8 mouse cellular contexts compared by ENCODE assay signal in the genomic region with DNA sequence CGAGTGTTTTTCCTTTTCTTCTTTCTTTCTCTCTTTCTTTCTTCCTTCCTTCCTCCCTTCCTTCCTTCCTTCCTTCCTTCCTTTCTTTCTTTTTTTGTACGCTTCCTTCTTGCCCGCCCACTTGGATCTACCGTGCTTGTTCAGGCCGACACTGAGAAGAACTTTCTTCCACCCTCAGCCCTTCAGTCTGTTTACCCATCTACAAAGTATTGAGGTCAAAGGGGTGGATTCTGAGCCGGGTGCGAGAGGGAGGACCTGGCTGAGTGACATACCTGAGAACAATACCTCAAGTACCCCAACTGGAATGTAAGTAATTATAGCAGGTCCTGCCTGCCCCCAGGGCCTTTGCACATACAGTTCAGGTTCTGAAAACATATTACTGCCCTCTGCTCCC. TPM values are rescaled to one million over a fixed set of nuclear protein-coding genes. Genes with fewer than 3 reads are reported as not detected.
A peak's percentile ranks its signal among the peaks of the same experiment; 100 is the strongest.
DNase-seq lines count a peak whose midpoint lies in the region; ATAC-seq and TF ChIP-seq lines count a peak whose summit lies in the region.

No protein-coding gene starts in this region.

- 24% methylated on average over 7 of the region's 7 CpGs for WGBS in heart, embryonic 13.5 days
- 19% methylated on average over 7 of the region's 7 CpGs for WGBS in heart, postnatal 0 days
- WGBS in lung, postnatal 0 days: 7% methylated on average over 7 of the region's 7 CpGs

- intact Hi-C loops in heart, postnatal 25 days (cut with DNase I): no loop called here

- peaks cover 24% of the 10 kb centered on the region for H3K36me3 ChIP-seq in heart, embryonic 13.5 days
- peaks cover 25% of the 10 kb centered on the region for H3K36me3 ChIP-seq in E14TG2a.4 (ENCODE audit: insufficient read depth, low read length)
- peaks cover 7% of the 10 kb centered on the region; the same call in 1 of the 2 replicates for H3K36me3 ChIP-seq in heart, postnatal 0 days (replicated peaks; ENCODE audit: control insufficient read depth, insufficient read depth, low read length)
- H3K36me3 ChIP-seq in lung, postnatal 0 days (ENCODE audit: insufficient read depth, low read length): 0 out of 2 replicates have a peak, but pooled peaks cover 3% of the 10 kb centered on the region

- peak overlapping the region; percentile 92 for H3K4me2 ChIP-seq in heart, embryonic 13.5 days
- peak overlapping the region; percentile 94 for H3K4me2 ChIP-seq in heart, postnatal 0 days (ENCODE audit: low read depth, low read length)
- peak overlapping the region; percentile 90 for H3K4me2 ChIP-seq in lung, postnatal 0 days (replicated peaks; ENCODE audit: low read depth, low read length)

- peak overlapping the region; percentile 76 for H3K4me3 ChIP-seq in heart, embryonic 13.5 days
- peak overlapping the region; percentile 17; the same call in 1 of the 2 replicates for H3K4me3 ChIP-seq in E14TG2a.4 (replicated peaks; ENCODE audit: low read length)
- peak overlapping the region; percentile 73 for H3K4me3 ChIP-seq in heart, postnatal 0 days (ENCODE audit: low read depth, low read length)
- H3K4me3 ChIP-seq in lung, postnatal 0 days (ENCODE audit: low read depth, low read length): no peak overlapping the region

- no peak for DNase-seq in heart, postnatal 25 days (ENCODE audit: low spot score)
- no peak for DNase-seq in heart, postnatal 0 days (ENCODE audit: low spot score)
- peak; percentile 52 for DNase-seq in lung, postnatal 0 days (ENCODE audit: low spot score)
- no peak for DNase-seq in layer of hippocampus, adult 18-20 months (ENCODE audit: low spot score in 2 of 2)
- DNase-seq in urinary bladder, adult 2 months (ENCODE audit: low spot score): no peak

- H3K27me3 ChIP-seq in heart, embryonic 13.5 days (replicated peaks): peaks cover 21% of the 10 kb centered on the region
- H3K27me3 ChIP-seq in E14TG2a.4 (ENCODE audit: insufficient read depth, low read length): peaks cover 24% of the 10 kb centered on the region
- no peaks in the 10 kb centered on the region for H3K27me3 ChIP-seq in heart, postnatal 0 days (ENCODE audit: control insufficient read depth, insufficient read depth, low read length)
- H3K27me3 ChIP-seq in lung, postnatal 0 days (replicated peaks; ENCODE audit: insufficient read depth, low read length): no peaks in the 10 kb centered on the region

- peaks cover 25% of the 10 kb centered on the region for H3K4me1 ChIP-seq in heart, embryonic 13.5 days
- H3K4me1 ChIP-seq in E14TG2a.4 (replicated peaks; ENCODE audit: low read depth, low read length): peaks cover 74% of the 10 kb centered on the region
- H3K4me1 ChIP-seq in heart, postnatal 0 days (ENCODE audit: control insufficient read depth, insufficient read depth): peaks cover 10% of the 10 kb centered on the region
- peaks cover 13% of the 10 kb centered on the region for H3K4me1 ChIP-seq in lung, postnatal 0 days (ENCODE audit: insufficient read depth, low read depth, low read length)

- TF ChIP-seq EP300 in heart, postnatal 0 days (IDR thresholded peaks at IDR 0.05; ENCODE audit: low read depth): no peak
- TF ChIP-seq EP300 in lung, postnatal 0 days (IDR thresholded peaks at IDR 0.05): no peak

- no peak for ATAC-seq in heart, embryonic 13.5 days (ENCODE audit: extremely low read depth, insufficient number of reproducible peaks, low FRiP score, low TSS enrichment)
- ATAC-seq in heart, postnatal 0 days (ENCODE audit: insufficient read depth, low read depth): no peak
- ATAC-seq in lung, postnatal 0 days: peak; percentile 16
- no peak for ATAC-seq in granulocyte monocyte progenitor cell, adult 5-6 weeks (replicated peaks; ENCODE audit: poor library complexity, severe bottlenecking)

- 0 out of 2 replicates have a peak overlapping the region, but pooled peaks have one; percentile 22 for H3K27ac ChIP-seq in heart, embryonic 13.5 days (replicated peaks)
- no peak overlapping the region for H3K27ac ChIP-seq in heart, postnatal 0 days (ENCODE audit: low read depth)
- H3K27ac ChIP-seq in lung, postnatal 0 days (ENCODE audit: low read length): no peak overlapping the region

- H3K9ac ChIP-seq in heart, embryonic 13.5 days: peak overlapping the region; percentile 88
- H3K9ac ChIP-seq in heart, postnatal 0 days (replicated peaks; ENCODE audit: low read depth, low read length): no peak overlapping the region
- no peak overlapping the region for H3K9ac ChIP-seq in lung, postnatal 0 days (replicated peaks; ENCODE audit: low read depth)

- H3K9me3 ChIP-seq in heart, embryonic 13.5 days: no peaks in the 10 kb centered on the region
- H3K9me3 ChIP-seq in E14TG2a.4 (ENCODE audit: low read length): no peaks in the 10 kb centered on the region
- H3K9me3 ChIP-seq in heart, postnatal 0 days (replicated peaks; ENCODE audit: control insufficient read depth, low read length): no peaks in the 10 kb centered on the region
- no peaks in the 10 kb centered on the region for H3K9me3 ChIP-seq in lung, postnatal 0 days (ENCODE audit: low read length)

- no peak for TF ChIP-seq CTCF in E14TG2a.4 (conservative IDR thresholded peaks at IDR 0.05; ENCODE audit: low read length)
- TF ChIP-seq CTCF in heart, postnatal 0 days (IDR thresholded peaks at IDR 0.05; ENCODE audit: low read depth): no peak
- TF ChIP-seq CTCF in lung, postnatal 0 days (IDR thresholded peaks at IDR 0.05): no peak

RNA-seq across cellular contexts. Expression of a gene that starts 0.4 kb away (rescaled TPM):
- polyA plus RNA-seq in heart, embryonic 13.5 days (2015; fragmentation: Nextera tagmentation; extraction: Ambion mirVana): 0.63 and 0.78 TPM in 2 replicates
- total RNA-seq in heart, postnatal 25 days (2021): 10 to 100 TPM; 17.0 to 18.2 TPM
- total RNA-seq in heart, postnatal 0 days (2014; rRNA removed; ENCODE audit: low replicate concordance): 10.8 and 15.0 TPM in 2 replicates
- 0.74 and 0.93 TPM in 2 replicates for polyA plus RNA-seq in heart, postnatal 0 days (2015; fragmentation: Nextera tagmentation; extraction: Ambion mirVana)
- 1.1 and 1.2 TPM in 2 replicates for polyA plus RNA-seq in lung, postnatal 0 days (2015; fragmentation: Nextera tagmentation; extraction: Ambion mirVana)
- 10 to 100 TPM; 48.4 to 49.2 TPM for total RNA-seq in layer of hippocampus, adult 18-20 months (2021)
- 22.1 and 23.9 TPM in 2 replicates for polyA plus RNA-seq in urinary bladder, adult 2 months (2012; rRNA removed)
- 0.43 and 2.5 TPM in 2 replicates for total RNA-seq in granulocyte monocyte progenitor cell, adult 5-6 weeks (2014; fragmentation: Nextera tagmentation)
- 1.9 and 4.5 TPM in 2 replicates for total RNA-seq in granulocyte monocyte progenitor cell, adult 5-6 weeks (2017)

RNA-seq across cellular contexts. Expression of a gene that starts 1.8 kb away (rescaled TPM):
- 11.6 and 12.6 TPM in 2 replicates for polyA plus RNA-seq in heart, embryonic 13.5 days (2015; fragmentation: Nextera tagmentation; extraction: Ambion mirVana)
- 10 to 100 TPM; 18.5 to 19.4 TPM for total RNA-seq in heart, postnatal 25 days (2021)
- total RNA-seq in heart, postnatal 0 days (2014; rRNA removed; ENCODE audit: low replicate concordance): 21.1 and 36.7 TPM in 2 replicates
- polyA plus RNA-seq in heart, postnatal 0 days (2015; fragmentation: Nextera tagmentation; extraction: Ambion mirVana): 10.3 and 11.3 TPM in 2 replicates
- polyA plus RNA-seq in lung, postnatal 0 days (2015; fragmentation: Nextera tagmentation; extraction: Ambion mirVana): 10.6 and 11.6 TPM in 2 replicates
- 10 to 100 TPM; 30.4 to 36.1 TPM for total RNA-seq in layer of hippocampus, adult 18-20 months (2021)
- polyA plus RNA-seq in urinary bladder, adult 2 months (2012; rRNA removed): 21.9 and 25.5 TPM in 2 replicates
- total RNA-seq in granulocyte monocyte progenitor cell, adult 5-6 weeks (2014; fragmentation: Nextera tagmentation): 3.5 and 12.4 TPM in 2 replicates
- total RNA-seq in granulocyte monocyte progenitor cell, adult 5-6 weeks (2017): 13.5 and 21.5 TPM in 2 replicates

RNA-seq across cellular contexts. Expression of a gene that starts 17.1 kb away (rescaled TPM):
- 75.6 and 87.1 TPM in 2 replicates for polyA plus RNA-seq in heart, embryonic 13.5 days (2015; fragmentation: Nextera tagmentation; extraction: Ambion mirVana)
- 10 to 100 TPM; 29.1 to 29.9 TPM for total RNA-seq in heart, postnatal 25 days (2021)
- total RNA-seq in heart, postnatal 0 days (2014; rRNA removed; ENCODE audit: low replicate concordance): 73.5 and 89.9 TPM in 2 replicates
- 62.7 and 66.4 TPM in 2 replicates for polyA plus RNA-seq in heart, postnatal 0 days (2015; fragmentation: Nextera tagmentation; extraction: Ambion mirVana)
- polyA plus RNA-seq in lung, postnatal 0 days (2015; fragmentation: Nextera tagmentation; extraction: Ambion mirVana): 73.7 and 78.6 TPM in 2 replicates
- 10 to 100 TPM; 82.5 to 91.6 TPM for total RNA-seq in layer of hippocampus, adult 18-20 months (2021)
- polyA plus RNA-seq in urinary bladder, adult 2 months (2012; rRNA removed): 56.7 and 67.3 TPM in 2 replicates
- 24.0 and 34.2 TPM in 2 replicates for total RNA-seq in granulocyte monocyte progenitor cell, adult 5-6 weeks (2014; fragmentation: Nextera tagmentation)
- total RNA-seq in granulocyte monocyte progenitor cell, adult 5-6 weeks (2017): 16.9 and 20.3 TPM in 2 replicates

RNA-seq across cellular contexts. Expression of a gene that starts 21.4 kb away (rescaled TPM):
- polyA plus RNA-seq in heart, embryonic 13.5 days (2015; fragmentation: Nextera tagmentation; extraction: Ambion mirVana): 165 and 186 TPM in 2 replicates
- total RNA-seq in heart, postnatal 25 days (2021): 100 to 1,000 TPM; 136 to 142 TPM
- total RNA-seq in heart, postnatal 0 days (2014; rRNA removed; ENCODE audit: low replicate concordance): 169 and 188 TPM in 2 replicates
- polyA plus RNA-seq in heart, postnatal 0 days (2015; fragmentation: Nextera tagmentation; extraction: Ambion mirVana): 284 and 320 TPM in 2 replicates
- polyA plus RNA-seq in lung, postnatal 0 days (2015; fragmentation: Nextera tagmentation; extraction: Ambion mirVana): 137 and 146 TPM in 2 replicates
- 10 to 100 TPM; 48.1 to 48.9 TPM for total RNA-seq in layer of hippocampus, adult 18-20 months (2021)
- polyA plus RNA-seq in urinary bladder, adult 2 months (2012; rRNA removed): 38.5 and 45.3 TPM in 2 replicates
- total RNA-seq in granulocyte monocyte progenitor cell, adult 5-6 weeks (2014; fragmentation: Nextera tagmentation): 56.5 and 77.6 TPM in 2 replicates
- 62.2 and 79.8 TPM in 2 replicates for total RNA-seq in granulocyte monocyte progenitor cell, adult 5-6 weeks (2017)

RNA-seq across cellular contexts. Expression of a gene that starts 22.7 kb away (rescaled TPM):
- 33.0 and 35.5 TPM in 2 replicates for polyA plus RNA-seq in heart, embryonic 13.5 days (2015; fragmentation: Nextera tagmentation; extraction: Ambion mirVana)
- total RNA-seq in heart, postnatal 25 days (2021): 10 to 100 TPM; 32.4 to 32.6 TPM
- 57.7 and 69.8 TPM in 2 replicates for total RNA-seq in heart, postnatal 0 days (2014; rRNA removed; ENCODE audit: low replicate concordance)
- 32.8 and 36.6 TPM in 2 replicates for polyA plus RNA-seq in heart, postnatal 0 days (2015; fragmentation: Nextera tagmentation; extraction: Ambion mirVana)
- 23.8 and 27.6 TPM in 2 replicates for polyA plus RNA-seq in lung, postnatal 0 days (2015; fragmentation: Nextera tagmentation; extraction: Ambion mirVana)
- 100 to 1,000 TPM; 287 to 312 TPM for total RNA-seq in layer of hippocampus, adult 18-20 months (2021)
- polyA plus RNA-seq in urinary bladder, adult 2 months (2012; rRNA removed): 43.8 and 49.5 TPM in 2 replicates
- total RNA-seq in granulocyte monocyte progenitor cell, adult 5-6 weeks (2014; fragmentation: Nextera tagmentation): 1.6 and 7.4 TPM in 2 replicates
- 4.7 and 5.4 TPM in 2 replicates for total RNA-seq in granulocyte monocyte progenitor cell, adult 5-6 weeks (2017)
